Mouse (Mus musculus) heart, postnatal 0 days (tissue): ENCODE measurements around the gene Ostf1. TPM values are rescaled to one million over a fixed set of nuclear protein-coding genes. Genes with fewer than 3 reads are reported as not detected.
A peak's percentile ranks its signal among the peaks of the same experiment; 100 is the strongest.

Experiments used
- ATAC-seq: fragments of 200-750 bp; cut with Nextera tagmentation; 2 replicates; pipeline ENCODE4 v1.8.0; 2017; ENCODE audit warnings: low read depth, moderate number of reproducible peaks, moderate library complexity; ENCODE audit not compliant: insufficient read depth
- DNase-seq: peaks from one replicate; pipeline ENCODE4 v3.0.0-alpha.2; 2016; ENCODE audit warnings: low spot score
- H3K27ac ChIP-seq: fragments of 300-500 bp; sonication (generic); 2 replicates; pipeline ENCODE4 v1.5.1; 2014; ENCODE audit warnings: low read depth, mild to moderate bottlenecking
- H3K27me3 ChIP-seq: fragments of 300-500 bp; sonication (generic); 2 replicates; pipeline ENCODE4 v1.6.1; 2014; ENCODE audit warnings: low read length, mixed read lengths; ENCODE audit not compliant: control insufficient read depth, insufficient read depth
- H3K36me3 ChIP-seq: fragments of 300-500 bp; sonication (generic); replicated peaks from 2 replicates; pipeline ENCODE4 v1.6.1; 2014; ENCODE audit warnings: low read length, mixed read lengths; ENCODE audit not compliant: control insufficient read depth, insufficient read depth
- H3K4me1 ChIP-seq: fragments of 300-500 bp; sonication (generic); 2 replicates; pipeline ENCODE4 v1.6.1; 2014; ENCODE audit warnings: antibody characterized with exemption; ENCODE audit not compliant: control insufficient read depth, insufficient read depth
- H3K4me2 ChIP-seq: fragments of 300-500 bp; sonication (generic); 2 replicates; pipeline ENCODE4 v1.6.1; 2014; ENCODE audit warnings: low read depth, mild to moderate bottlenecking, low read length, moderate library complexity
- H3K4me3 ChIP-seq: fragments of 300-500 bp; sonication (generic); 2 replicates; pipeline ENCODE4 v1.5.1; 2014; ENCODE audit warnings: low read depth, low read length
- H3K9ac ChIP-seq: fragments of 300-500 bp; sonication (generic); replicated peaks from 2 replicates; pipeline ENCODE4 v1.6.1; 2014; ENCODE audit warnings: low read depth, low read length, mixed read lengths
- H3K9me3 ChIP-seq: fragments of 300-500 bp; sonication (generic); replicated peaks from 2 replicates; pipeline ENCODE4 v1.6.1; 2016; ENCODE audit warnings: low read length; ENCODE audit not compliant: control insufficient read depth
- CTCF ChIP-seq: IDR thresholded peaks from 2 replicates; pipeline ENCODE4 v1.5.1; 2016; ENCODE audit warnings: antibody characterized with exemption, control low read depth, low read depth
- EP300 ChIP-seq: IDR thresholded peaks from 2 replicates; pipeline ENCODE4 v1.6.1; 2016; ENCODE audit warnings: antibody characterized with exemption, low read depth
- WGBS: fragments of 180-500 bp; shearing (Covaris S2); extraction: QIAGEN DNeasy Blood & Tissue Kit; methylation state at CpG from one replicate; pipeline ENCODE4 v1.1.7; 2014; 5-methylcytosine and 5-hydroxymethylcytosine counted together
- polyA plus RNA-seq: library from polyadenylated mRNA; unstranded; fragments of >200 nt; fragmentation: Nextera tagmentation; extraction: Ambion mirVana; gene quantifications from 2 replicates; pipeline ENCODE4 v1.2.1, GENCODE M21; 2015
- total RNA-seq: library from RNA; depleted of rRNA; stranded (reverse); fragments of >200 nt; gene quantifications from 2 replicates; pipeline ENCODE4 v1.2.3, GENCODE M21; 2014; ENCODE audit warnings: low replicate concordance

Ostf1 gene
- total and polyA plus RNA-seq, 2 experiments from 2014 or later, result 82.7 to 89.3 TPM

DNA sequence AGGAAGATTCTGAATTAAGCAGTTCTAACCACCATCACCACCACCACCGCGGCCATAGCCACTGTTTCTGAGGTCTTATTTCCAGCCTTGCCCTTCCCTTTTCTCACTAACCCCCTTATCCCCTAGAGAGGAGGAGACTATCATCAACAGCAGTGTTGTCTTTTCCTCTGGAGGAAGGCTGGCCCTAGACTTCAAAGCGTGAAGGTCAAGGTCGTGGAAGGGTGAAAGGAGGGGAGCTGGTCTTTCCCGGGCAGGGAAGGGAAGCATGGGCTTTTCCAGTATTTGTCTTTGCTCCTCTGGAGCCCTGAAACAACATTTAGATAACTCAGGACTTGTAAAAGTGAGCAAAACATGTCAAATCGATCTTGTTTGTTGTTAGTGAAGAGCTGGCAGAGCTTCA, 22.6 kb downstream of the Ostf1 start:
- 40% methylated on average over 6 of the region's 6 CpGs for WGBS
- no peak for TF ChIP-seq EP300
- no peak for TF ChIP-seq CTCF

DNA sequence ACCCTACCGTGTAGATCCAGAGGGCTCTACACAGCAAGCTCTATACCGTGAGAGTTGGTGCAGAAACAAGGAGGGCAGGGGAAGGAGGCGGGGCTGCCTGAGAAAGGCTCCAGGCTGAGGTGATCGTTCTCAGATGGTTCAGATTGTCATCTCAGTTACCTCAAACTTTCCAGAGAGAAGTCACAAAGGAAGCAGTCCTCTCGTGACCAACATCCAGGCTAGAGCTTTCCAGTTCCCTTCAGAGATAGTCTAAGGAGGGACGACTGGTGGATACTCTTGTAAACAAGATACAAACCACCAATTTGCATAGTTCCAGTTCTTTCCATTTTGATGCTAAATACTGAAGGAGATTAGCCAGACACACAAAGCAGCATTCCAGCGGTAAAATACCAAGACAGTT, 23.7 kb downstream of the Ostf1 start:
- no peak for TF ChIP-seq CTCF

More for the DNA sequence above, 22.6 kb downstream of the Ostf1 start:
- Histone ChIP-seq H3K36me3 (no peaks in the 10 kb centered on the region), H3K4me1 (peaks cover 29% of the 10 kb centered on the region), H3K27me3 (no peaks in the 10 kb centered on the region), H3K4me2 (no peak overlapping the region), H3K9me3 (no peaks in the 10 kb centered on the region), H3K9ac (no peak overlapping the region), H3K4me3 (no peak overlapping the region), H3K27ac (0 out of 2 replicates have a peak overlapping the region, but pooled peaks have one; percentile 20)
- peak; percentile 51 for ATAC-seq
- no peak for DNase-seq

DNA sequence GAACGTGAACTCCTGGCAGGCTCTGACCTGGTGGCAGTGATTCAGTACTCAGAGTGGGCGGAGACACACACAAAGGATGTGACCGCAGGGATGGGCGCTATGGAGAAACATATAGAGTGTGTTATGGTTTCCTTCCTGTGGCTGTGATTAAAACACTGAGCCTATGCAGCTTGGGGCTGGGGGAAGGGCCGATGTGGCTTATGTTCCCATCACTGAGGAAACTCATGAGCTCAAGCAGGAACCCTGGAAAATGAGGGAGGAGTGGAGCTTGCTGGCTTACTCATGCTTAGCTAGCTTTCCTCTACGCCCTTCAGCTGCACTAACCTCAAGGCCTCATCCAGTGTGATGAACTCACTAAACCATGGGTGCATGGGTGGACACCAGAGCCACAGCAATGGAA, 28.6 kb downstream of the Ostf1 start:
- no peak overlapping the region for H3K4me3 ChIP-seq
- 68% methylated on average over 6 of the region's 6 CpGs for WGBS
- H3K27ac ChIP-seq, result no peak overlapping the region
- TF ChIP-seq EP300 (no peak), CTCF (no peak)
- no peak overlapping the region for H3K9ac ChIP-seq
- peaks cover 13% of the 10 kb centered on the region for H3K36me3 ChIP-seq
- no peaks in the 10 kb centered on the region for H3K27me3 ChIP-seq
- H3K4me2 ChIP-seq, result no peak overlapping the region
- no peak for DNase-seq
- H3K9me3 ChIP-seq, result no peaks in the 10 kb centered on the region
- H3K4me1 ChIP-seq, result peaks cover 16% of the 10 kb centered on the region; the same call in 1 of the 2 replicates
- ATAC-seq, result peak; percentile 22; the same call in 1 of the 2 replicates

More for the DNA sequence above, 23.7 kb downstream of the Ostf1 start:
- no peak overlapping the region for H3K4me3 ChIP-seq
- 56% methylated on average over 7 of the region's 7 CpGs for WGBS
- peaks cover 3% of the 10 kb centered on the region; the same call in 1 of the 2 replicates for H3K36me3 ChIP-seq
- no peak for DNase-seq
- H3K4me1 ChIP-seq, result peaks cover 25% of the 10 kb centered on the region
- no peak for ATAC-seq
- no peak overlapping the region for H3K27ac ChIP-seq
- no peak overlapping the region for H3K9ac ChIP-seq
- H3K9me3 ChIP-seq, result no peaks in the 10 kb centered on the region
- H3K4me2 ChIP-seq, result no peak overlapping the region
- no peaks in the 10 kb centered on the region for H3K27me3 ChIP-seq

DNA sequence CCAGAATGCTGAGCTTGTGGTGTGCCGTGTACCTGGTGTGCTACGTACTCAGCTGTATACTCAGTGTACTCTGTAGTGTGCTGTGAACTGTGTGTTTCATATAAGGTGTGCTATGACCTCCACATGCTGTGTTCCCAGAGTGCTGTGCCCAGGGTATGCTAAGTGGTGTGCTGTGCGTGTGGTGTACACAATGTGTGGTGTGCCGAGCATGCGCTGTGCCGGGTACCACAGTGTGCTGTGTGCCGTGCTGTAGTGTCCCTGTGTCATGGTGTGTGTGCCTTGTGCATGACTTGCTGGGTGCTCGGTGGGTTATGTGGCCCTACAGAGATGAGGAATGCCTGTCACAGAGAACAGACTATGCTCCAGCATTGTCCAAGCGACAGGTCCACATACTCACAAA, 31.0 kb downstream of the Ostf1 start:
- no peaks in the 10 kb centered on the region for H3K27me3 ChIP-seq

DNA sequence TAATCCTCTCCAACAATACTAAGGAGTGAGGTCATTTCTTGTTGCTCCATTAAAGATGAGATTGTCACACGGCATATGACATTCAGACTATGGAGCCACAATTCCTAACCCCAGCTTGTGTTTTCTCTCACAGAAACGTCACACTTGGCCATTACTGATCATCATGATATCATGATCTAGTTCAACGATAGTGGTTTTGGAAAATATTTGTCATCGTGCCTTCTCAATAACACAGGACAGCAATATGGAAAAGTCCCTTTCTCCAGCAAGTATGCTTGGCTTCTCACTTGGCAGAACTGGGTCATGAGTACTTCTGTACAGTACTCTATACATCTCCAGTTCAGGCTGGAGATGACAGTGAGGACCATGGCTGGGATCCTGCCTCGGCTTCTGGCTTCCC, 32.0 kb downstream of the Ostf1 start:
- no peak for TF ChIP-seq CTCF
- TF ChIP-seq EP300, result no peak
- H3K36me3 ChIP-seq, result peaks cover 13% of the 10 kb centered on the region
- H3K27ac ChIP-seq, result no peak overlapping the region; the same call in 1 of the 2 replicates
- 0 out of 2 replicates have a peak, but pooled peaks cover 6% of the 10 kb centered on the region for H3K4me1 ChIP-seq
- WGBS, result 87% methylated on average over 5 of the region's 5 CpGs
- H3K27me3 ChIP-seq, result no peaks in the 10 kb centered on the region
- H3K9ac ChIP-seq, result no peak overlapping the region
- H3K9me3 ChIP-seq, result no peaks in the 10 kb centered on the region
- no peak overlapping the region for H3K4me2 ChIP-seq
- DNase-seq (no peak), ATAC-seq (no peak)
- no peak overlapping the region for H3K4me3 ChIP-seq

More for the DNA sequence above, 31.0 kb downstream of the Ostf1 start:
- H3K4me3 ChIP-seq, result no peak overlapping the region
- H3K36me3 ChIP-seq, result peaks cover 13% of the 10 kb centered on the region
- 0 out of 2 replicates have a peak, but pooled peaks cover 6% of the 10 kb centered on the region for H3K4me1 ChIP-seq
- TF ChIP-seq EP300 (no peak), CTCF (no peak)
- DNase-seq, result no peak
- no peak for ATAC-seq
- no peaks in the 10 kb centered on the region for H3K9me3 ChIP-seq
- no peak overlapping the region for H3K27ac ChIP-seq
- whole genome bisulfite sequencing, result 91% methylated on average over 9 of the region's 9 CpGs
- no peak overlapping the region for H3K4me2 ChIP-seq
- no peak overlapping the region for H3K9ac ChIP-seq

DNA sequence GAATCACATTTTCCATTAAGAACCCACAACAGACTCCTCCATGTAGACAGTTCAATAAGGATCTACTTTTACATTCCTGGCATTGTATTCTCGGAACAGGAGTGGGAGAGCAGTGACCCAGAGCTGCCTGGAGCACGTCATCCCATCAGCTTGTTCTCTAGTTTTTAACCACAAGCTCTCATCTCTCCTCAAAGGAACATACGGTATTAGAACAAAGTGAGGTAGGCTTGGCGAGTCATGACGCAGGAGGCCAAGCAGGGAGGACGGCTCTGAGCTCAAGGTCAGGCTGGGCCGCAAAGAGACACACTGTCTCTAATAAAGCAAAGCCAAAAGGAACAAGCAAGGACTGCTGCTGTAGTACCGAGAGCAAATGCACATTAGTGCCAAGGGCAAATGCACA, 32.6 kb downstream of the Ostf1 start:
- TF ChIP-seq EP300 (no peak), CTCF (no peak)
- Histone ChIP-seq H3K9ac (no peak overlapping the region), H3K4me2 (no peak overlapping the region), H3K9me3 (no peaks in the 10 kb centered on the region), H3K4me3 (no peak overlapping the region), H3K36me3 (peaks cover 13% of the 10 kb centered on the region), H3K27ac (peak overlapping the region; percentile 51), H3K4me1 (0 out of 2 replicates have a peak, but pooled peaks cover 6% of the 10 kb centered on the region), H3K27me3 (no peaks in the 10 kb centered on the region)
- DNase-seq (peak; percentile 51), ATAC-seq (peak; percentile 62)
- 36% methylated on average over 8 of the region's 8 CpGs for WGBS
